Mouse (Mus musculus) liver, embryonic 12.5 days (tissue): ENCODE results near the gene Gm28305. TPM values are rescaled to one million over a fixed set of nuclear protein-coding genes. Genes with fewer than 3 reads are reported as not detected.

ENCODE experiments used
- ATAC-seq: fragments of 200-750 bp; cut with Nextera tagmentation; 2 replicates; pipeline ENCODE4 v1.8.0; 2017; ENCODE audit warnings: moderate number of reproducible peaks, mild to moderate bottlenecking, moderate library complexity
- H3K27ac ChIP-seq: fragments of 300-500 bp; sonication (generic); 2 replicates; pipeline ENCODE4 v1.5.1; 2016; ENCODE audit warnings: mild to moderate bottlenecking
- H3K27me3 ChIP-seq: fragments of 300-500 bp; sonication (generic); replicated peaks from 2 replicates; pipeline ENCODE4 v1.6.1; 2016; ENCODE audit warnings: mild to moderate bottlenecking, moderate library complexity
- H3K36me3 ChIP-seq: fragments of 300-500 bp; sonication (generic); 2 replicates; pipeline ENCODE4 v1.6.1; 2016; ENCODE audit warnings: mild to moderate bottlenecking, moderate library complexity
- H3K4me1 ChIP-seq: fragments of 300-500 bp; sonication (generic); 2 replicates; pipeline ENCODE4 v1.6.1; 2016
- H3K4me2 ChIP-seq: fragments of 300-500 bp; sonication (generic); 2 replicates; pipeline ENCODE4 v1.6.1; 2016; ENCODE audit warnings: mild to moderate bottlenecking, moderate library complexity
- H3K4me3 ChIP-seq: fragments of 300-500 bp; sonication (generic); 2 replicates; pipeline ENCODE4 v1.5.1; 2016; ENCODE audit warnings: mild to moderate bottlenecking, moderate library complexity
- H3K9ac ChIP-seq: fragments of 300-500 bp; sonication (generic); 2 replicates; pipeline ENCODE4 v1.6.1; 2016; ENCODE audit warnings: mild to moderate bottlenecking, moderate library complexity
- H3K9me3 ChIP-seq: fragments of 300-500 bp; sonication (generic); replicated peaks from 2 replicates; pipeline ENCODE4 v1.6.1; 2016; ENCODE audit warnings: mild to moderate bottlenecking, moderate library complexity
- WGBS: fragments of 180-500 bp; shearing (Covaris S2); methylation state at CpG from one replicate; pipeline ENCODE4 v1.1.7; 2016; ENCODE audit not compliant: insufficient replicate concordance; 5-methylcytosine and 5-hydroxymethylcytosine counted together
- polyA plus RNA-seq: library from polyadenylated mRNA; unstranded; fragments of >200 nt; fragmentation: Nextera tagmentation; extraction: Ambion mirVana; gene quantifications from 2 replicates; pipeline ENCODE4 v1.2.1, GENCODE M21; 2016

Gene Gm28305
- polyA plus RNA-seq, 1 experiment from 2014 or later, result not detected

- no peaks in the 10 kb centered on the region for H3K27me3 ChIP-seq
- H3K4me3 ChIP-seq, result no peak overlapping the region
- 0 out of 2 replicates have a peak, but pooled peaks cover 3% of the 10 kb centered on the region for H3K36me3 ChIP-seq
- H3K9ac ChIP-seq, result no peak overlapping the region
- no peak overlapping the region for H3K4me2 ChIP-seq
- H3K4me1 ChIP-seq, result no peaks in the 10 kb centered on the region
- no peaks in the 10 kb centered on the region for H3K9me3 ChIP-seq
- no peak overlapping the region for H3K27ac ChIP-seq
- 57% methylated on average over 2 of the region's 2 CpGs for WGBS
- ATAC-seq, result no peak
These were observed 62.4 kb downstream of the Gm28305 start for GRCm38 (mm10) chr9:104102901-104103300.

GRCm38 (mm10) chr9:104104986-104105385, 64.5 kb downstream of the Gm28305 start:
- no peak for ATAC-seq
- Histone ChIP-seq H3K36me3 (no peaks in the 10 kb centered on the region), H3K4me3 (no peak overlapping the region), H3K27ac (no peak overlapping the region), H3K4me2 (no peak overlapping the region), H3K9me3 (no peaks in the 10 kb centered on the region), H3K4me1 (no peaks in the 10 kb centered on the region), H3K27me3 (no peaks in the 10 kb centered on the region), H3K9ac (no peak overlapping the region)
- 58% methylated on average over 2 of the region's 2 CpGs for whole genome bisulfite sequencing

- Histone ChIP-seq H3K27me3 (no peaks in the 10 kb centered on the region), H3K9ac (no peak overlapping the region), H3K4me3 (no peak overlapping the region), H3K9me3 (no peaks in the 10 kb centered on the region), H3K36me3 (peaks cover 3% of the 10 kb centered on the region; the same call in 1 of the 2 replicates), H3K27ac (no peak overlapping the region), H3K4me2 (no peak overlapping the region), H3K4me1 (no peaks in the 10 kb centered on the region)
- ATAC-seq, result no peak
- 67% methylated on average over 9 of the region's 9 CpGs for WGBS
These were observed 66.5 kb downstream of the Gm28305 start for GRCm38 (mm10) chr9:104106930-104107329.

GRCm38 (mm10) chr9:104107482-104107881, 67.0 kb downstream of the Gm28305 start:
- H3K4me2 ChIP-seq, result no peak overlapping the region
- no peak for ATAC-seq
- no peaks in the 10 kb centered on the region for H3K4me1 ChIP-seq
- H3K9ac ChIP-seq, result no peak overlapping the region
- H3K27me3 ChIP-seq, result no peaks in the 10 kb centered on the region
- no peak overlapping the region for H3K4me3 ChIP-seq
- no peak overlapping the region for H3K27ac ChIP-seq
- no peaks in the 10 kb centered on the region for H3K9me3 ChIP-seq
- peaks cover 3% of the 10 kb centered on the region; the same call in 1 of the 2 replicates for H3K36me3 ChIP-seq
- 59% methylated on average over 6 of the region's 6 CpGs for WGBS

- 63% methylated on average over 2 of the region's 2 CpGs for WGBS
These were observed 68.2 kb downstream of the Gm28305 start for GRCm38 (mm10) chr9:104108571-104109143.

GRCm38 (mm10) chr9:104109151-104109550, 68.7 kb downstream of the Gm28305 start:
- WGBS, result 84% methylated on average over 5 of the region's 5 CpGs
- no peaks in the 10 kb centered on the region for H3K27me3 ChIP-seq
- no peak for ATAC-seq
- no peaks in the 10 kb centered on the region for H3K4me1 ChIP-seq
- H3K36me3 ChIP-seq, result peaks cover 3% of the 10 kb centered on the region; the same call in 1 of the 2 replicates
- H3K4me2 ChIP-seq, result no peak overlapping the region
- H3K9me3 ChIP-seq, result no peaks in the 10 kb centered on the region
- H3K27ac ChIP-seq, result no peak overlapping the region
- H3K4me3 ChIP-seq, result no peak overlapping the region
- no peak overlapping the region for H3K9ac ChIP-seq

More at GRCm38 (mm10) chr9:104108571-104109143, 68.2 kb downstream of the Gm28305 start:
- Histone ChIP-seq H3K4me1 (no peaks in the 10 kb centered on the region), H3K4me2 (no peak overlapping the region), H3K9ac (no peak overlapping the region), H3K27me3 (no peaks in the 10 kb centered on the region), H3K9me3 (no peaks in the 10 kb centered on the region), H3K27ac (no peak overlapping the region), H3K36me3 (peaks cover 3% of the 10 kb centered on the region; the same call in 1 of the 2 replicates), H3K4me3 (no peak overlapping the region)
- no peak for ATAC-seq

GRCm38 (mm10) chr9:104123101-104123500, 82.6 kb downstream of the Gm28305 start:
- no peak overlapping the region for H3K4me3 ChIP-seq
- WGBS, result 37% methylated on average over 5 of the region's 5 CpGs
- no peaks in the 10 kb centered on the region for H3K4me1 ChIP-seq
- no peak overlapping the region for H3K9ac ChIP-seq
- ATAC-seq, result no peak
- no peaks in the 10 kb centered on the region for H3K27me3 ChIP-seq
- 0 out of 2 replicates have a peak, but pooled peaks cover 13% of the 10 kb centered on the region for H3K36me3 ChIP-seq
- no peak overlapping the region for H3K27ac ChIP-seq
- no peaks in the 10 kb centered on the region for H3K9me3 ChIP-seq
- no peak overlapping the region for H3K4me2 ChIP-seq

- 0 out of 2 replicates have a peak, but pooled peaks cover 13% of the 10 kb centered on the region for H3K36me3 ChIP-seq
- 59% methylated on average over 5 of the region's 5 CpGs for WGBS
- ATAC-seq, result no peak
These were observed 83.2 kb downstream of the Gm28305 start for GRCm38 (mm10) chr9:104123622-104124021.

More at GRCm38 (mm10) chr9:104123622-104124021, 83.2 kb downstream of the Gm28305 start:
- no peak overlapping the region for H3K4me3 ChIP-seq
- no peaks in the 10 kb centered on the region for H3K27me3 ChIP-seq
- no peak overlapping the region for H3K9ac ChIP-seq
- no peaks in the 10 kb centered on the region for H3K9me3 ChIP-seq
- no peaks in the 10 kb centered on the region for H3K4me1 ChIP-seq
- no peak overlapping the region for H3K27ac ChIP-seq
- no peak overlapping the region for H3K4me2 ChIP-seq

Other genes starting within 250 kb of the Gm28305 start
- gene Nphp3, start 38.1 kb upstream of the Gm28305 start, polyA plus RNA-seq, result 2.3 TPM in 2 replicates
- 27.4 and 28.4 TPM in 2 replicates for gene Uba5, start 22.5 kb downstream of the Gm28305 start, polyA plus RNA-seq
- 10.5 and 11.5 TPM in 2 replicates for gene Acad11, start 22.7 kb downstream of the Gm28305 start, polyA plus RNA-seq
- gene Ackr4, start 86.3 kb downstream of the Gm28305 start, polyA plus RNA-seq, result 0.66 TPM in 2 replicates
- 11.6 and 12.1 TPM in 2 replicates for gene Dnajc13, start 222.3 kb downstream of the Gm28305 start, polyA plus RNA-seq